Mouse (Mus musculus) limb, embryonic 14.5 days (tissue): ENCODE data around the gene Tmem128. TPM values are rescaled to one million over a fixed set of nuclear protein-coding genes. Genes with fewer than 3 reads are reported as not detected.
A peak's percentile ranks its signal among the peaks of the same experiment; 100 is the strongest.

Experiments used
- ATAC-seq: fragments of 200-750 bp; cut with Nextera tagmentation; 2 replicates; pipeline ENCODE4 v1.8.0; 2017; ENCODE audit warnings: low read depth, moderate number of reproducible peaks, moderate TSS enrichment; ENCODE audit not compliant: low FRiP score
- DNase-seq: peaks from one replicate; pipeline ENCODE4 v3.0.0-alpha.2; 2015; ENCODE audit warnings: low spot score
- H3K27ac ChIP-seq: fragments of 300-500 bp; sonication (generic); replicated peaks from 2 replicates; pipeline ENCODE4 v1.5.1; 2014; ENCODE audit warnings: low read depth, mild to moderate bottlenecking, low read length, moderate library complexity, mixed read lengths
- H3K27me3 ChIP-seq: fragments of 300-500 bp; sonication (generic); 2 replicates; pipeline ENCODE4 v1.6.1; 2014; ENCODE audit warnings: low read length, mixed read lengths; ENCODE audit not compliant: control insufficient read depth, insufficient read depth
- H3K36me3 ChIP-seq: fragments of 300-500 bp; sonication (generic); 2 replicates; pipeline ENCODE4 v1.6.1; 2014; ENCODE audit warnings: mild to moderate bottlenecking, low read length, moderate library complexity, mixed read lengths; ENCODE audit not compliant: control insufficient read depth, insufficient read depth
- H3K4me1 ChIP-seq: fragments of 300-500 bp; sonication (generic); 2 replicates; pipeline ENCODE4 v1.6.1; 2014; ENCODE audit warnings: antibody characterized with exemption, low read length, mixed read lengths; ENCODE audit not compliant: control insufficient read depth, insufficient read depth
- H3K4me2 ChIP-seq: fragments of 300-500 bp; sonication (generic); replicated peaks from 2 replicates; pipeline ENCODE4 v1.6.1; 2014; ENCODE audit warnings: low read depth, mild to moderate bottlenecking, low read length, moderate library complexity; ENCODE audit not compliant: severe bottlenecking
- H3K4me3 ChIP-seq: fragments of 300-500 bp; sonication (generic); replicated peaks from 2 replicates; pipeline ENCODE4 v1.5.1; 2014; ENCODE audit warnings: low read length
- H3K9ac ChIP-seq: fragments of 300-500 bp; sonication (generic); 2 replicates; pipeline ENCODE4 v1.6.1; 2014; ENCODE audit warnings: mild to moderate bottlenecking, low read depth, low read length, moderate library complexity; ENCODE audit not compliant: severe bottlenecking
- H3K9me3 ChIP-seq: fragments of 300-500 bp; sonication (generic); 2 replicates; pipeline ENCODE4 v1.6.1; 2016; ENCODE audit warnings: low read length; ENCODE audit not compliant: control insufficient read depth
- POLR2A ChIP-seq: fragments of 200-500 bp; IDR thresholded peaks from 2 replicates; pipeline ENCODE4 v1.8.0; 2012; ENCODE audit warnings: inconsistent platforms, mild to moderate bottlenecking, moderate library complexity, borderline replicate concordance; ENCODE audit not compliant: insufficient read depth, insufficient read length; ENCODE audit errors: extremely low read depth
- WGBS: fragments of 180-500 bp; shearing (Covaris S2); extraction: QIAGEN DNeasy Blood & Tissue Kit; methylation state at CpG from one replicate; pipeline ENCODE4 v1.1.7; 2014; 5-methylcytosine and 5-hydroxymethylcytosine counted together
- polyA plus RNA-seq, 2 experiments: library from polyadenylated mRNA; depleted of rRNA in 1 of 2; stranded (reverse) in 1 of 2; unstranded in 1 of 2; fragments of >200 nt; fragmentation: Nextera tagmentation in 1 of 2; extraction: Ambion mirVana in 1 of 2; gene quantifications; 2 replicates each; pipeline versions ENCODE4 v1.2.1 to v1.2.3; 2012 to 2014

The Tmem128 gene
- polyA plus RNA-seq, 2 experiments: 51.1 to 70.0 TPM

DNA sequence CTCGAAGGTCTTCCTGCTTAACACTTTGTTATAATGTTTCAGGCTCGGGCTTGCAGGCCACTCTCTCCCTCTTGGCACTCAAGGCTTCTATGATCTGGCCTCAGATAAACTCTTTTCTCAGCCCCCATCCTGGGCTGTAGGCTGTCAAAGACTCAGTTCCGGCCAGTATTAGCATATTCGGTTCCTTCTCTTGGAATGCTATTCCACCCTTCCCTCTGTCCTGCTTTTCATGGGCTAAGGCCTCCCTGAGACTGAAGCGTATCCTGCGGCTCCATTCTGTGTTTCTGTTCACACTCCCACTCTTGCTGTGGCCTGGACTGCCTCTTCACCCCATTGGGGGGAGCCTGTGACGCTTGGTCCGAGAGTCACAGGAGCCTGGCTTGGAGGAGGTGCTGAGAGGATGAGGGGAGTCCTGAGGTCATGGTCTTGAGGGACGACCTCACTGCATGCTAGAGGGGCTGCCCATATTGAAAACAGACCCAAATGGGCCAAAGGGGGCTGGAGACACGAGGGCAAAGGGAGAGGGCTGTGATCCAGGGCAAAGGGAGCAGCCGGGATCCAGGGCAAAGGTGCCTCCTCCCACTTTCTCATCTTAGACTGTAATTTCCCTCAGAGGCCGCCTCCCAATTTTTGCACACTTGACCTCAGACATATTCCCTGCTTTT, 18.1 kb downstream of the Tmem128 start:
- no peak for TF ChIP-seq POLR2A
- Histone ChIP-seq H3K27ac (no peak overlapping the region), H3K27me3 (peaks cover 48% of the 10 kb centered on the region), H3K4me3 (peak overlapping the region; percentile 30; the same call in 1 of the 2 replicates), H3K4me2 (peak overlapping the region; percentile 44; the same call in 1 of the 2 replicates), H3K36me3 (no peaks in the 10 kb centered on the region), H3K9ac (0 out of 2 replicates have a peak overlapping the region, but pooled peaks have one; percentile 28), H3K9me3 (no peaks in the 10 kb centered on the region), H3K4me1 (peaks cover 11% of the 10 kb centered on the region; the same call in 1 of the 2 replicates)
- ATAC-seq (no peak), DNase-seq (no peak)
- WGBS: 16% methylated on average over 12 of the region's 12 CpGs

DNA sequence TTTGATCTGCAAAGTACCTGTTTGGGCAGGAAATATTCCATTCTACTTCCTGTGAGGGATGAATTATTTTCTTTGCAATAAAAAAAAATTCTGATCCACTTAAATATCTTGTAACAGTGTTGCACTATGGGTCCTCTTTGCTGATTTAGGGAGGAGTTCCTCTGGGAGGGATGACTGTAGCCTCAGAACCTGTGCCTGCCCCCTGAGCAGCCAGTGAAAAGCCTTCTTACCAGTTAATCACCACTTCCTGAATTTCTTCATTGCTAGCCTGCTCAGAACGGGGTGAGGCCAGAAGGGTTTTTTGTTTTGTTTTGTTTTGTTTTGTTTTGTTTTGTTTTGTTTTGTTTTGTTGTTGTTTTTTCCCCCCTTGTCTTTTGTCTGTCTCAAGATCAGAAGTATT, 20.1 kb downstream of the Tmem128 start:
- Histone ChIP-seq H3K9me3 (no peaks in the 10 kb centered on the region), H3K36me3 (no peaks in the 10 kb centered on the region), H3K4me1 (peaks cover 11% of the 10 kb centered on the region; the same call in 1 of the 2 replicates), H3K27ac (no peak overlapping the region), H3K4me3 (no peak overlapping the region), H3K27me3 (peaks cover 43% of the 10 kb centered on the region), H3K4me2 (no peak overlapping the region), H3K9ac (no peak overlapping the region)
- TF ChIP-seq POLR2A: no peak
- DNase-seq: no peak
- 33% methylated on average over 1 of the region's 1 CpGs for WGBS
- ATAC-seq: no peak

DNA sequence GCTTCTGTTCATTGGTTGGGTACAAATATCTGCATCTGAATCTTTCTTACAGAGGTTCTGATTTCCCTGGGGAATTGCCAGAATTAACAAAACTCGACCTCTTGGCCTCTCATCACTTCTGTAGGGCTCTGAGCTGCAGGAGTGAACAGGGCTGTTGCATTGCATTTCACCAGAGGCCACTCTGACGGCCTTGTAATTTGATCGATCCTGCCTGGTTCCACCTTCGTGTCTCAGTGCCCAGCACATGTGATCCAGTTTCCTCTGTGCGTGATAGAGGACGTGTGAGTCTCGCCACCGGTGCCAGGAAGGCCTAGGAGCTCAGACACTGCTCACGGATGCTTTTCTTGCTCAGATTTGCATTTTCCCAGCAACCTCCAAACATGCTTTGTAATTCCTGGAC, 25.7 kb downstream of the Tmem128 start:
- H3K4me1 ChIP-seq: no peaks in the 10 kb centered on the region
- TF ChIP-seq POLR2A: no peak
- H3K36me3 ChIP-seq: no peaks in the 10 kb centered on the region
- no peaks in the 10 kb centered on the region for H3K27me3 ChIP-seq
- WGBS: 44% methylated on average over 9 of the region's 9 CpGs
- no peaks in the 10 kb centered on the region for H3K9me3 ChIP-seq
- no peak overlapping the region for H3K27ac ChIP-seq
- no peak overlapping the region for H3K9ac ChIP-seq
- ATAC-seq: no peak
- no peak overlapping the region for H3K4me3 ChIP-seq
- DNase-seq: no peak
- no peak overlapping the region for H3K4me2 ChIP-seq

DNA sequence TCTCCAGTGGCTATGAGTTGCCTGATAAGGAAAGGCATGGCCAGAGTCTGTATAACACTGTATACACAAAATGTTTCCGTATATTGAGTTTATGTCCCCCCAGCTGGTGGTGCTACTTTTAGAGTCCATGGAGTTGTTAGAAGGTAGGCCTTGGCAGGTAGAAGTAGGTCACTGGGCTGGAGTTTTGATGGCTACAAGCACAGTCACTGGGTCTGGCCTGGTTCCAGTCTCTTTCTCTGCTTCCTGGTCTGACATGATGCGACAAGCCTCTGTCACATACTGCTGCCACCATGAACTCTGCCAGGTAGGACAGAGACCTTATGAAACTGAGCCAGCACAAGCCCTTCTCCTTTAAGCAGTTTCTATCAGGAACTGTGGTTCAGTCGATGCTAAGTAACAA, 28.5 kb downstream of the Tmem128 start:
- ATAC-seq: no peak
- no peak for DNase-seq
- Histone ChIP-seq H3K27ac (no peak overlapping the region), H3K9me3 (no peaks in the 10 kb centered on the region), H3K4me2 (no peak overlapping the region), H3K36me3 (no peaks in the 10 kb centered on the region), H3K4me1 (no peaks in the 10 kb centered on the region), H3K4me3 (no peak overlapping the region), H3K27me3 (no peaks in the 10 kb centered on the region), H3K9ac (no peak overlapping the region)
- TF ChIP-seq POLR2A: no peak
- 89% methylated on average over 3 of the region's 3 CpGs for WGBS

DNA sequence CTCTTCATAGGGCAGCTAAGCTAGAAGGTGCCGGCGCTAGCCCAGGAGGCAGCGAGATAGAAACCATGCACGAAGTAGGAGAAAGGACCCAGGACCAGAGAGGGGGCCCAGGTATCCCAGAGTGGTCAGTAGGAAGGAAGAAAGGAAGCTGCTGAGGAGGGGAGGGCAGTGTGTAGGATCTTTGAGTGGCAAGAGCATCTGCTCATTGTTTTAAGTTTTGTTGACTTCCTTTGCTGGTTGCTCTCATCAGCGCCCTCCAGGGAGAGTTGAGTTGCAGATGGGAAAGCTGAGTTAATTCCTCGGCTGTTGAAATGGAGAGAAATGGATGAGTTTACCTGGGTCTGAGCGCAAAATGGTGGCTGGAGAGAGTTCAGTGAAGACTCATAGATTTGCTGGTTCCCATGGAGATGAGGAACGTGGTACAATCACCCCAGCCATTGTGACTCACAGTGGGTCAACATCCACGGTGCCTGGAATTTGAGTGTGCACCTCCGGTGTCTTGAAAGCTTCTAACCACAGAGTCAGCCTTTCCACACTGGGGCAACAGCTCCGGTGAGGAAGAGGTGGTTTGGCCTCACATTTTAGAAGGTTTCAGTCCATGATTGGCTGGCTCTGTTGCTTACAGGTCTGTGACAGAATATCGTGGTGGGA, 41.9 kb downstream of the Tmem128 start:
- DNase-seq: no peak
- no peak for TF ChIP-seq POLR2A

More for the DNA sequence above, 41.9 kb downstream of the Tmem128 start:
- Histone ChIP-seq H3K4me1 (no peaks in the 10 kb centered on the region; the same call in 1 of the 2 replicates), H3K36me3 (no peaks in the 10 kb centered on the region), H3K9me3 (no peaks in the 10 kb centered on the region), H3K4me2 (no peak overlapping the region), H3K4me3 (no peak overlapping the region), H3K27ac (no peak overlapping the region), H3K9ac (no peak overlapping the region), H3K27me3 (no peaks in the 10 kb centered on the region)
- 87% methylated on average over 12 of the region's 12 CpGs for WGBS
- no peak for ATAC-seq
